Mouse (Mus musculus) lung, adult 2 months (tissue): ENCODE results near the gene Slc35b1.

Experiments used
- CTCF ChIP-seq: fragments of 200-500 bp; IDR thresholded peaks from 2 replicates; pipeline ENCODE4 v1.5.1; 2011; ENCODE audit warnings: mild to moderate bottlenecking, low read length, control low read depth; ENCODE audit not compliant: insufficient read depth
- POLR2A ChIP-seq: fragments of 200-500 bp; IDR thresholded peaks from 2 replicates; pipeline ENCODE4 v1.6.1; 2011; ENCODE audit warnings: low read depth, mild to moderate bottlenecking, control low read depth, low read length, borderline replicate concordance; ENCODE audit errors: extremely low read depth

GRCm38 (mm10) chr11:95337129-95337813, 47.2 kb upstream of the Slc35b1 start:
- TF ChIP-seq CTCF: no peak
- TF ChIP-seq POLR2A: no peak
